ENCODE assay signal across 31 mouse cellular contexts in genomic region chr14:79256656-79257055, GRCm38 (mm10). TPM values are rescaled to one million over a fixed set of nuclear protein-coding genes. Genes with fewer than 3 reads are reported as not detected.
DNase-seq lines count a peak whose midpoint lies in the region.
"Had no signal": no experiment of that assay in that cellular context is flagged by ENCODE, and none has a peak within 500 bp of the region (broad histone marks: within the 10 kb centered on the region; RNA-seq: fewer than 3 reads in every experiment).

No protein-coding gene starts in this region.

- peak; percentile 70 to 78 for DNase-seq in adrenal gland, adult (ENCODE audit: inconsistent age in 2 of 2, low spot score in 1 of 2)
- no peak for DNase-seq in adrenal gland, adult 18-20 months (ENCODE audit: low spot score in 2 of 2)
- peak; percentile 29 for DNase-seq in adrenal gland, postnatal 14 days
- DNase-seq in adrenal gland, postnatal 10 days: no peak
- peak; percentile 49 for DNase-seq in ovary, postnatal 36 days (ENCODE audit: low spot score)
- DNase-seq in ovary, postnatal 14 days (ENCODE audit: low spot score): no peak
- DNase-seq in lung, postnatal 36 days: no peak
- DNase-seq: cerebellum, adult 11 months; cerebellum, adult 2 months; cerebellum, adult 9-11 months; cerebellum, postnatal 25 days; forebrain, postnatal 0 days; gastrocnemius, adult 2 months; gastrocnemius, postnatal 14 days; heart, postnatal 14 days; heart, postnatal 4 days had no signal

- peaks cover 10% of the 10 kb centered on the region for H3K4me1 ChIP-seq in brown adipose tissue, adult 24 weeks (ENCODE audit: control insufficient read depth, insufficient read depth, insufficient read length, low read length)
- H3K4me1 ChIP-seq: embryonic facial prominence, embryonic 12.5 days; embryonic facial prominence, embryonic 15.5 days; heart, embryonic 13.5 days had no signal

- peak overlapping the region; percentile 45 for H3K27ac ChIP-seq in brown adipose tissue, adult 24 weeks (replicated peaks; ENCODE audit: low read depth, low read length)
- H3K27ac ChIP-seq: embryonic facial prominence, embryonic 12.5 days; embryonic facial prominence, embryonic 15.5 days; gastrocnemius, adult 2 months; heart, embryonic 13.5 days; hindbrain, embryonic 14.5 days; hindbrain, postnatal 0 days had no signal

- no peak overlapping the region for H3K4me3 ChIP-seq in brown adipose tissue, adult 24 weeks (ENCODE audit: insufficient read depth, low read depth, low read length)
- H3K4me3 ChIP-seq: embryonic facial prominence, embryonic 12.5 days; embryonic facial prominence, embryonic 15.5 days; gastrocnemius, adult 2 months; heart, embryonic 13.5 days had no signal

RNA-seq across cellular contexts. Expression of gene Zfp957, which starts 9.5 kb away (rescaled TPM):
- total RNA-seq in adrenal gland, adult 18-20 months (2021): not detected
- not detected in 2 replicates for total RNA-seq in adrenal gland, postnatal 14 days (2021)
- not detected for total RNA-seq in adrenal gland, postnatal 10 days (2021)
- polyA plus RNA-seq in brown adipose tissue, adult 24 weeks (2012; ENCODE audit: insufficient read depth, insufficient read length, missing spikeins): not detected in 2 replicates
- total RNA-seq: common myeloid progenitor, adult 5-6 weeks; ES-E14; forebrain, postnatal 0 days; gastrocnemius, adult 2 months; gastrocnemius, postnatal 14 days; gastrocnemius, postnatal 4 days; heart, adult 18-20 months; heart, postnatal 14 days; heart, postnatal 4 days; hindbrain, postnatal 0 days had no signal
- polyA plus RNA-seq: cerebellum, adult 2 months; embryonic facial prominence, embryonic 12.5 days; embryonic facial prominence, embryonic 15.5 days; forebrain, embryonic 11.5 days; forebrain, embryonic 14.5 days; forebrain, postnatal 0 days; frontal cortex, adult 2 months; heart, embryonic 13.5 days; hindbrain, embryonic 11.5 days; hindbrain, embryonic 14.5 days; hindbrain, postnatal 0 days; intestine, embryonic 16.5 days had no signal

RNA-seq across cellular contexts. Expression of gene Rgcc, which starts 44.8 kb away (rescaled TPM):
- total RNA-seq in adrenal gland, adult 18-20 months (2021): 100 to 1,000 TPM; 152 to 273 TPM
- total RNA-seq in adrenal gland, postnatal 14 days (2021): 172 and 203 TPM in 2 replicates
- total RNA-seq in adrenal gland, postnatal 10 days (2021): 100 to 1,000 TPM; 154 to 227 TPM
- polyA plus RNA-seq in brown adipose tissue, adult 24 weeks (2012; ENCODE audit: insufficient read depth, insufficient read length, missing spikeins): 325 and 446 TPM in 2 replicates

Comparison
In these comparisons a context has a peak if more than half of its experiments do, and no peak if none do; other contexts are left out.
1. DNase-seq: peak in adrenal gland, adult (2 of 2), adrenal gland, postnatal 14 days (single experiment) and ovary, postnatal 36 days (single experiment); none in adrenal gland, adult 18-20 months (0 of 2), adrenal gland, postnatal 10 days (single experiment), ovary, postnatal 14 days (single experiment) and lung, postnatal 36 days (single experiment).